Mouse (Mus musculus): ENCODE results near the gene Fam104a.

- TF ChIP-seq CTCF (IDR thresholded peaks at IDR 0.05; ENCODE audit: control insufficient read depth, insufficient read depth, insufficient read length) (no peak), MAX (IDR thresholded peaks at IDR 0.05) (no peak), USF1 (IDR thresholded peaks at IDR 0.05; ENCODE audit: low read depth) (no peak), CEBPB (IDR thresholded peaks at IDR 0.05; ENCODE audit: low read depth) (no peak), MYOG (IDR thresholded peaks at IDR 0.05; ENCODE audit: control insufficient read depth, extremely low read depth, insufficient read length) (no peak)
These were observed 56.2 kb downstream of the Fam104a start for GRCm38 (mm10) chr11:113627785-113628184.
